Mouse (Mus musculus): ENCODE data around the gene Rnf224. TPM values are rescaled to one million over a fixed set of nuclear protein-coding genes. Genes with fewer than 3 reads are reported as not detected.
"Not testable (repeated sequence)": the region's sequence is repeated elsewhere in the genome, so short reads cannot be mapped to it uniquely, and the experiment has no call there.

The Rnf224 gene
- polyA plus RNA-seq, 1 experiment = not detected

DNA sequence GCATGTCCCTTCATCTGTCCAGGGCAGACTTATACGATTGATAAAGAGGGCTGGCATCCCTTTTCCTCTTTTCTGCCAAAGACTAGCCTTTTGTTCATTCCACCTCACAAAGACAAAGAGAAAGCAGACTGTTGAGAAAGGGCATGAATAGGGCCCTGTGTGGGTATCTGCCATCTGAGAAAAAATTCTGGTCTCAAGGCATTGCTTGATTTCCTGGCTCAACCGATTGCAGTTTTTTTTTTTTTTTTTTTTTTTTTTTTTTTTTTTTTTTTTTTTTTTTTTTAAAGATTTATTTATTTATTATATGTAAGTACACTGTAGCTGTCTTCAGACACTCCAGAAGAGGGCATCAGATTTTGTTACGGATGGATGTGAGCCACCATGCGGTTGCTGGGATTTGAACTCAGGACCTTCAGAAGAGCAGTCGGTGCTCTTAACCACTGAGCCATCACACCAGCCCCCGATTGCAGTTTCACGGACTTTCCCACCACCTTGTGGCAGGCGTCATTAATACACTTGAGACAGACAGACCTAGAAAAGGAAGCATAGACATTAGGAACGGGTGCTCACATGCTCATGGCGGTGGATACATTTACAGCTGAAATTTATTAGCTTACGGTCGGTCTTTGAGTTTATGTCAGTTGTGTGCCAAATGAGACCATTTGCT is 20.0 kb upstream of the Rnf224 start:
- H3K27ac ChIP-seq (ENCODE audit: insufficient read depth, low read length); H3K4me1 ChIP-seq (ENCODE audit: control insufficient read depth, insufficient read depth, insufficient read length); H3K27me3 ChIP-seq (ENCODE audit: control insufficient read depth, insufficient read depth, low read length); H3K36me3 ChIP-seq (ENCODE audit: control insufficient read depth, insufficient read depth, low read length): not testable (repeated sequence)
- TF ChIP-seq CTCF (IDR thresholded peaks at IDR 0.05; ENCODE audit: extremely low read depth, insufficient read depth, insufficient read length, insufficient replicate concordance) = peak; percentile 2; the same call in 1 of the 2 replicates
- 27% methylated on average over 12 of the region's 12 CpGs for WGBS
- H3K4me3 ChIP-seq (ENCODE audit: extremely low read depth, insufficient read depth, insufficient read length) = 0 out of 2 replicates have a peak overlapping the region, but pooled peaks have one; percentile 98
- peak; percentile 55 to 67 for DNase-seq (ENCODE audit: low read depth in 1 of 2, low spot score in 2 of 2)

GRCm38 (mm10) chr2:25255284-25255779 is 18.7 kb upstream of the Rnf224 start, which contains the start of gene Tmem203:
Tmem203 (plus strand) TSS chr2:25255439.
- Histone ChIP-seq H3K36me3 (ENCODE audit: control insufficient read depth, insufficient read depth, low read length) (peaks cover 8% of the 10 kb centered on the region), H3K4me3 (ENCODE audit: extremely low read depth, insufficient read depth, insufficient read length) (peak within 1 kb of the TSS; percentile 98), H3K27ac (ENCODE audit: insufficient read depth, low read length) (peak within 1 kb of the TSS; percentile 86), H3K27me3 (ENCODE audit: control insufficient read depth, insufficient read depth, low read length) (no peaks in the 10 kb centered on the region), H3K4me1 (ENCODE audit: control insufficient read depth, insufficient read depth, insufficient read length) (peaks cover 9% of the 10 kb centered on the region)
- TF ChIP-seq POLR2A (IDR thresholded peaks at IDR 0.05; ENCODE audit: low read depth, low read length) (peak; percentile 40; the same call in 1 of the 2 replicates), CTCF (IDR thresholded peaks at IDR 0.05; ENCODE audit: extremely low read depth, insufficient read depth, insufficient read length, insufficient replicate concordance) (no peak)
- peak; percentile 82 to 84 for DNase-seq (ENCODE audit: low read depth in 1 of 2, low spot score in 2 of 2)
- WGBS = 1% methylated on average over 39 of the region's 39 CpGs

DNA sequence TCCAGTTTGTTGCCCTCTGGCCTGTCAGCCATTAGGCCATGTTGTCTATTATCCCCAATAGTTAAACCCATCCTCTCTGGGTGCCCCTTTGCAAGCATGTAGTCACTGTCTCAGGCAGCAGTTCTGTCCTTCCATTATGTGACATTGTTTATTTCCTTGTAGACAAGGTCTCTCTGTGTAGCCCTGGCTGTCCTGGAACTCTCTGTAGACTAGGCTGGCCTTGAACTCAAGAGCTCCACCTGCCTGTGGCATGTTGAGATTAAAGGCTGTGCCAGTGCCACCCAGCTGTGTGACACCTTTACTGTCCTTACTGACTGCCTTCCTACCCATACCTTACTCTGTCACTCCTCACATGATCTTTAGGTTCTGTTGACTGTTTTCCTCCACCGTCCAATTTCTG is 15.7 kb upstream of the Rnf224 start:
- TF ChIP-seq POLR2A (IDR thresholded peaks at IDR 0.05; ENCODE audit: low read depth, low read length) = no peak
- peak; percentile 8; the same call in 1 of the 2 replicates for TF ChIP-seq CTCF (IDR thresholded peaks at IDR 0.05; ENCODE audit: extremely low read depth, insufficient read depth, insufficient read length, insufficient replicate concordance)
- H3K27me3 ChIP-seq (ENCODE audit: control insufficient read depth, insufficient read depth, low read length) = no peaks in the 10 kb centered on the region
- H3K4me3 ChIP-seq (ENCODE audit: extremely low read depth, insufficient read depth, insufficient read length) = no peak overlapping the region
- peaks cover 29% of the 10 kb centered on the region for H3K36me3 ChIP-seq (ENCODE audit: control insufficient read depth, insufficient read depth, low read length)
- 92% methylated on average over 1 of the region's 1 CpGs for whole genome bisulfite sequencing
- H3K4me1 ChIP-seq (ENCODE audit: control insufficient read depth, insufficient read depth, insufficient read length) = peaks cover 9% of the 10 kb centered on the region
- DNase-seq (ENCODE audit: low read depth in 1 of 2, low spot score in 2 of 2) = peak in 1 of 2 experiments; percentile 31
- H3K27ac ChIP-seq (ENCODE audit: insufficient read depth, low read length) = no peak overlapping the region

- Histone ChIP-seq H3K27ac (ENCODE audit: insufficient read depth, low read length) (no peak within 1 kb of the TSS), H3K36me3 (ENCODE audit: control insufficient read depth, insufficient read depth, low read length) (peaks cover 25% of the 10 kb centered on the region), H3K4me3 (ENCODE audit: extremely low read depth, insufficient read depth, insufficient read length) (no peak within 1 kb of the TSS), H3K4me1 (ENCODE audit: control insufficient read depth, insufficient read depth, insufficient read length) (peaks cover 4% of the 10 kb centered on the region), H3K27me3 (ENCODE audit: control insufficient read depth, insufficient read depth, low read length) (peaks cover 9% of the 10 kb centered on the region)
- WGBS = 90% methylated on average over 10 of the region's 10 CpGs
- no peak for DNase-seq (ENCODE audit: low read depth in 1 of 2, low spot score in 2 of 2)
- TF ChIP-seq CTCF (IDR thresholded peaks at IDR 0.05; ENCODE audit: extremely low read depth, insufficient read depth, insufficient read length, insufficient replicate concordance) = no peak
- no peak for TF ChIP-seq POLR2A (IDR thresholded peaks at IDR 0.05; ENCODE audit: low read depth, low read length)
Observed at GRCm38 (mm10) chr2:25246183-25247072, 9.8 kb upstream of the Rnf224 start, which contains the start of gene AL732309.1. AL732309.1 (minus strand) TSS chr2:25246863.

DNA sequence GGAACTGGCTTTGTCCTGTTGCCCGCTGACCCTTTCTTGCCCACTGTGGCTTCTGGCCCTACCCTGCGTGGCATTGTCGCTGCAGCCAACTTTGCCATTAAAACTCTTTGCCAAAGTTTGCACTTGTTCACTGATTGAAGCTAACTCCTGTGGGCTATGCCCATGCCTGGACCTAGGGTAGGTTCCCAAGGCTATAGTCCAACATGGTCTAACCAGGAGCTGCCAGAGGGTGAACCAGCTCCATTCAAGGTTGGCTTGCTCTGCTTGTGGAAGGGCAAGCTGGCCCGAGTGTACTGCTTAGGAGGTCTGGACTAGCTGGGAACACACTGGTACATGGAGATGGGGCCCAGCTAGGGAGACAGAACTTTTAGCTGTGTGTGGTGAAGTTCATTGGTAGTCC is 7.6 kb upstream of the Rnf224 start:
- TF ChIP-seq CTCF (IDR thresholded peaks at IDR 0.05; ENCODE audit: extremely low read depth, insufficient read depth, insufficient read length, insufficient replicate concordance) (no peak), POLR2A (IDR thresholded peaks at IDR 0.05; ENCODE audit: low read depth, low read length) (no peak)
- Histone ChIP-seq H3K4me3 (ENCODE audit: extremely low read depth, insufficient read depth, insufficient read length) (no peak overlapping the region), H3K27ac (ENCODE audit: insufficient read depth, low read length) (no peak overlapping the region), H3K4me1 (ENCODE audit: control insufficient read depth, insufficient read depth, insufficient read length) (peaks cover 9% of the 10 kb centered on the region), H3K36me3 (ENCODE audit: control insufficient read depth, insufficient read depth, low read length) (peaks cover 14% of the 10 kb centered on the region), H3K27me3 (ENCODE audit: control insufficient read depth, insufficient read depth, low read length) (peaks cover 11% of the 10 kb centered on the region)
- WGBS = 83% methylated on average over 4 of the region's 4 CpGs
- DNase-seq (ENCODE audit: low read depth in 1 of 2, low spot score in 2 of 2) = no peak

GRCm38 (mm10) chr2:25243342-25243741 is 6.8 kb upstream of the Rnf224 start:
- 87% methylated on average over 8 of the region's 8 CpGs for WGBS
- Histone ChIP-seq H3K4me3 (ENCODE audit: extremely low read depth, insufficient read depth, insufficient read length) (no peak overlapping the region), H3K27ac (ENCODE audit: insufficient read depth, low read length) (no peak overlapping the region), H3K27me3 (ENCODE audit: control insufficient read depth, insufficient read depth, low read length) (peaks cover 11% of the 10 kb centered on the region), H3K4me1 (ENCODE audit: control insufficient read depth, insufficient read depth, insufficient read length) (peaks cover 9% of the 10 kb centered on the region), H3K36me3 (ENCODE audit: control insufficient read depth, insufficient read depth, low read length) (peaks cover 8% of the 10 kb centered on the region; the same call in 1 of the 2 replicates)
- DNase-seq (ENCODE audit: low read depth in 1 of 2, low spot score in 2 of 2) = no peak
- TF ChIP-seq CTCF (IDR thresholded peaks at IDR 0.05; ENCODE audit: extremely low read depth, insufficient read depth, insufficient read length, insufficient replicate concordance) = no peak
- no peak for TF ChIP-seq POLR2A (IDR thresholded peaks at IDR 0.05; ENCODE audit: low read depth, low read length)

Measured in spleen, adult 2 months (tissue).